Comparison of ENCODE assay signal across 29 mouse cellular contexts in the genomic region with DNA sequence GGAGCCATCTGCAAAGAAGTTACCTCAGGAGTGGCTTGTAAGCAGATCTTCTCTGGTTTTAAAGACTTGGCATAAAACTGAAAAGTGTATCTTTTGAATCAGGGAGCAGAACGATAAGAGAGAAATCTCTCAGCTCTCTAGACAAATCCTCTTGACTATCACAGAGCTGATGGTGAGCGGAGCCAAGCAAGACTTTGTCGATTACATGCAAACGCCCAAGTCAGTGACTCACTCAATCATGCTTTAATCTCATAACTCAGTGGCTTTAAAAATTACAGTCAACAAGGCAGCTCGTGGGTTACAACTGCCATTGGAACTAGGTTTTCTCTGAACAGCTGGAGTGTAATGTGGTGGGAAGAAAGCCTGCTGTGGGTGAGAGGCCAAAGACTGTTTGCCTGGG.
DNase-seq lines count a peak whose midpoint lies in the region; ATAC-seq and TF ChIP-seq lines count a peak whose summit lies in the region.
"Had no signal": no experiment of that assay in that cellular context is flagged by ENCODE, and none has a peak within 500 bp of the region (broad histone marks: within the 10 kb centered on the region; RNA-seq: fewer than 3 reads in every experiment).

No protein-coding gene starts in this region.

- TF ChIP-seq POLR2A in cerebellum, adult 2 months (IDR thresholded peaks at IDR 0.05; ENCODE audit: borderline replicate concordance, insufficient read depth, low read length), result no peak

- intact Hi-C loops in gastrocnemius, postnatal 14 days (cut with DNase I; ENCODE audit: low total_unique reads), result no loop called here

- H3K27me3 ChIP-seq in neural tube, embryonic 15.5 days (replicated peaks), result no peaks in the 10 kb centered on the region
- H3K27me3 ChIP-seq in hindbrain, embryonic 13.5 days, result no peaks in the 10 kb centered on the region
- no peaks in the 10 kb centered on the region for H3K27me3 ChIP-seq in intestine, embryonic 16.5 days (replicated peaks; ENCODE audit: control insufficient read depth, insufficient read depth, low read length)
- no peaks in the 10 kb centered on the region for H3K27me3 ChIP-seq in cerebellum, adult 2 months (ENCODE audit: control insufficient read depth, insufficient read depth, low read length)
- H3K27me3 ChIP-seq: embryonic facial prominence, embryonic 13.5 days; forebrain, embryonic 12.5 days; heart, embryonic 15.5 days; limb, embryonic 15.5 days; liver, embryonic 13.5 days had no signal

- peaks cover 14% of the 10 kb centered on the region for H3K4me1 ChIP-seq in neural tube, embryonic 15.5 days
- peaks cover 21% of the 10 kb centered on the region for H3K4me1 ChIP-seq in hindbrain, embryonic 13.5 days (replicated peaks)
- H3K4me1 ChIP-seq in intestine, embryonic 16.5 days (ENCODE audit: control insufficient read depth, insufficient read depth, low read length), result no peaks in the 10 kb centered on the region
- 0 out of 2 replicates have a peak, but pooled peaks cover 1% of the 10 kb centered on the region for H3K4me1 ChIP-seq in cerebellum, adult 2 months (ENCODE audit: control insufficient read depth, insufficient read depth, low read length)
- H3K4me1 ChIP-seq: embryonic facial prominence, embryonic 13.5 days; heart, embryonic 10.5 days; heart, embryonic 15.5 days; limb, embryonic 10.5 days; limb, embryonic 15.5 days had no signal

- no peak overlapping the region for H3K9ac ChIP-seq in neural tube, embryonic 15.5 days (replicated peaks)
- H3K9ac ChIP-seq in hindbrain, embryonic 13.5 days, result no peak overlapping the region
- no peak overlapping the region for H3K9ac ChIP-seq in intestine, embryonic 16.5 days (ENCODE audit: low read depth, low read length)
- H3K9ac ChIP-seq: embryonic facial prominence, embryonic 13.5 days; forebrain, embryonic 12.5 days; forebrain, postnatal 0 days; heart, embryonic 15.5 days; limb, embryonic 15.5 days; liver, embryonic 13.5 days had no signal

- H3K27ac ChIP-seq in neural tube, embryonic 15.5 days (replicated peaks), result peak overlapping the region; percentile 38; the same call in 1 of the 2 replicates
- H3K27ac ChIP-seq in hindbrain, embryonic 13.5 days, result peak overlapping the region; percentile 36; the same call in 1 of the 2 replicates
- H3K27ac ChIP-seq in intestine, embryonic 16.5 days (ENCODE audit: low read length), result no peak overlapping the region
- no peak overlapping the region for H3K27ac ChIP-seq in cerebellum, adult 2 months (ENCODE audit: insufficient read depth, low read length)
- H3K27ac ChIP-seq: embryonic facial prominence, embryonic 13.5 days; heart, embryonic 10.5 days; heart, embryonic 15.5 days; limb, embryonic 10.5 days; limb, embryonic 15.5 days; liver, embryonic 13.5 days had no signal

- no peak for ATAC-seq in neural tube, embryonic 15.5 days (ENCODE audit: low FRiP score)
- no peak for ATAC-seq in hindbrain, embryonic 13.5 days (ENCODE audit: low FRiP score)
- ATAC-seq in intestine, embryonic 16.5 days, result no peak
- ATAC-seq: forebrain, postnatal 0 days had no signal

- no peak for TF ChIP-seq CTCF in cerebellum, adult 2 months (IDR thresholded peaks at IDR 0.05; ENCODE audit: borderline replicate concordance, insufficient read depth, low read depth, low read length)

- DNase-seq in gastrocnemius, postnatal 14 days, result peak; percentile 24
- no peak for DNase-seq in gastrocnemius, postnatal 10 days
- DNase-seq in neural tube, embryonic 10.5 days (ENCODE audit: extremely low spot score, low spot score), result no peak
- DNase-seq in cerebellum, adult 2 months, result no peak
- DNase-seq: adrenal gland, postnatal 25 days; B cell, adult 2 months; cerebellum, adult 18-20 months; cerebellum, postnatal 25 days; embryo, embryonic 11 days; forebrain, postnatal 0 days; kidney, adult 11 months; kidney, postnatal 14 days; layer of hippocampus, adult 9-11 months; liver, embryonic 13.5 days; lung, adult 2 months; lung, postnatal 14 days; midbrain, embryonic 14.5 days; right cerebral cortex, adult 18-20 months; thymus, postnatal 4 days had no signal

- no peaks in the 10 kb centered on the region for H3K9me3 ChIP-seq in neural tube, embryonic 15.5 days (replicated peaks)
- no peaks in the 10 kb centered on the region for H3K9me3 ChIP-seq in hindbrain, embryonic 13.5 days
- no peaks in the 10 kb centered on the region for H3K9me3 ChIP-seq in intestine, embryonic 16.5 days (ENCODE audit: control insufficient read depth, low read length)
- H3K9me3 ChIP-seq: embryonic facial prominence, embryonic 13.5 days; forebrain, embryonic 12.5 days; heart, embryonic 10.5 days; heart, embryonic 15.5 days; limb, embryonic 10.5 days; limb, embryonic 15.5 days; liver, embryonic 13.5 days had no signal

- no peak overlapping the region for H3K4me2 ChIP-seq in neural tube, embryonic 15.5 days
- no peak overlapping the region for H3K4me2 ChIP-seq in hindbrain, embryonic 13.5 days
- H3K4me2 ChIP-seq in intestine, embryonic 16.5 days (ENCODE audit: low read depth, low read length), result no peak overlapping the region
- H3K4me2 ChIP-seq: embryonic facial prominence, embryonic 13.5 days; forebrain, embryonic 12.5 days; heart, embryonic 15.5 days; limb, embryonic 15.5 days; liver, embryonic 13.5 days had no signal

- 78% methylated on average over 5 of the region's 5 CpGs for WGBS in neural tube, embryonic 15.5 days
- 76% methylated on average over 5 of the region's 5 CpGs for WGBS in hindbrain, embryonic 13.5 days
- WGBS in intestine, embryonic 16.5 days, result 76% methylated on average over 5 of the region's 5 CpGs
- 68% methylated on average over 5 of the region's 5 CpGs for WGBS in cerebellum, adult 2 months

- no peak overlapping the region for H3K4me3 ChIP-seq in neural tube, embryonic 15.5 days (replicated peaks)
- H3K4me3 ChIP-seq in hindbrain, embryonic 13.5 days, result no peak overlapping the region
- no peak overlapping the region for H3K4me3 ChIP-seq in intestine, embryonic 16.5 days (ENCODE audit: low read length)
- no peak overlapping the region for H3K4me3 ChIP-seq in cerebellum, adult 2 months (replicated peaks; ENCODE audit: insufficient read depth, low read depth, low read length)
- H3K4me3 ChIP-seq: embryonic facial prominence, embryonic 13.5 days; erythroblast, embryonic 14.5 days; forebrain, embryonic 12.5 days; heart, embryonic 10.5 days; heart, embryonic 15.5 days; limb, embryonic 10.5 days; limb, embryonic 15.5 days; liver, embryonic 13.5 days had no signal

- 0 out of 2 replicates have a peak, but pooled peaks cover 3% of the 10 kb centered on the region for H3K36me3 ChIP-seq in neural tube, embryonic 15.5 days
- H3K36me3 ChIP-seq in hindbrain, embryonic 13.5 days, result peaks cover 8% of the 10 kb centered on the region; the same call in 1 of the 2 replicates
- no peaks in the 10 kb centered on the region for H3K36me3 ChIP-seq in intestine, embryonic 16.5 days (ENCODE audit: control insufficient read depth, insufficient read depth, low read length)
- H3K36me3 ChIP-seq: forebrain, embryonic 12.5 days; heart, embryonic 10.5 days; heart, embryonic 15.5 days; limb, embryonic 10.5 days; limb, embryonic 15.5 days; liver, embryonic 13.5 days had no signal

Comparison
In these comparisons a context has a peak if more than half of its experiments do, and no peak if none do; other contexts are left out.
1. H3K27ac ChIP-seq: peak in neural tube, embryonic 15.5 days (single experiment) and hindbrain, embryonic 13.5 days (single experiment); none in intestine, embryonic 16.5 days (single experiment) and cerebellum, adult 2 months (single experiment).